Mouse (Mus musculus) large intestine, adult 2 months (tissue): ENCODE results near the gene Ube4a. TPM values are rescaled to one million over a fixed set of nuclear protein-coding genes. Genes with fewer than 3 reads are reported as not detected.
A peak's percentile ranks its signal among the peaks of the same experiment; 100 is the strongest.
"Not testable (repeated sequence)": the region's sequence is repeated elsewhere in the genome, so short reads cannot be mapped to it uniquely, and the experiment has no call there.

Experiments
- DNase-seq: peaks from one replicate; pipeline ENCODE4 v3.0.0-alpha.2; 2012; ENCODE audit warnings: low read depth, low spot score
- WGBS: fragments of 180-500 bp; shearing (Covaris S2); methylation state at CpG from one replicate; pipeline ENCODE4 v1.1.7; 2018; 5-methylcytosine and 5-hydroxymethylcytosine counted together
- polyA plus RNA-seq: library from polyadenylated mRNA; depleted of rRNA; stranded (reverse); fragments of >200 nt; gene quantifications from 2 replicates; pipeline ENCODE4 v1.2.3, GENCODE M21; 2012

Ube4a gene
- polyA plus RNA-seq, 1 experiment, result 10.3 TPM

DNA sequence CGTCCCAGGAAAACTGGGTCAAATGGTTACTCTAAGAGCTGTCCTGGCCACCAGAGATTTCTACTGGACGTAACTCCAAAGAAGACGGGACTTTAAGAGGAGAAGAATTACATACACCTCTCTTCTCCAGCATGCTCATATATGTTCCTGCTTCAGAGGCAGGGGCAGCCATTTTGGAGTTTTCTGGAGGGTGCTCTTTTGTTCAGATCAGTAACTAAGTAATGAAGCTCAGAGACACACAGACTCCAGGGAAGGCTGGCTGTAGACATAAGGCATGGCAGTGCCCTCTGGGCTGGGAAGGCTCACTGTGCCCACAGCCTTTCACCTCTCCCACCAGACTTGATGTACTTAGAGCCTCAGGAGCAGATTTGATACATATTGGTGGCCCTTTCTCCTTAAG, 17.1 kb upstream of the Ube4a start:
- DNase-seq, result no peak
- 86% methylated on average over 3 of the region's 3 CpGs for WGBS

- 82% methylated on average over 8 of the region's 8 CpGs for WGBS
- DNase-seq, result no peak
Measured at GRCm38 (mm10) chr9:44982081-44982480, 16.7 kb upstream of the Ube4a start.

DNA sequence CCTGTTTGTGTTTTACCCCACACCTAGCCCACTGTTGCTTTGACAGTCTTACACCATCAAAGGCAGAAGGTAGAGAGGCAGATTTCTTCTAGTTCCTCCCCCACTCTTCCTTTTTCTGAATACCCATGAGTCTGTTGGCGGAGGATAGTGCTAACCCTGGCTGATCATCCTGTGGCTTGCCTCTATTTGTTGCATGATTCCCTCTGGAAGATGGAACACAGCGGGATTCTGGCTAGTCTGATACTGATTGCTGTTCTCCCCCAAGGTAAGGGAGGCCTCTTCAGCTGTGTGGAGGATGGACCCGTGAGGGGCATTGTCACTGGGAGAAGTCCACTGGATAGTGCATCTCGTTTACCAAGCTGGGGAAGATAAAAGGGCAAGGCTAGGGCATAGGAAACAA, 16.3 kb upstream of the Ube4a start, which contains the start of gene Cd3d:
Gene Cd3d, plus strand, starts transcription at position 111 of the 400 bp plus-strand sequence.
- no peak for DNase-seq
- WGBS, result 76% methylated on average over 4 of the region's 4 CpGs

- DNase-seq, result no peak
- WGBS, result 92% methylated on average over 2 of the region's 2 CpGs
Measured at GRCm38 (mm10) chr9:44981104-44981503, 15.7 kb upstream of the Ube4a start.

GRCm38 (mm10) chr9:44980242-44980641, 14.8 kb upstream of the Ube4a start, which contains the start of gene Cd3g:
Cd3g (minus strand) TSS chr9:44980431.
- 49% methylated on average over 3 of the region's 3 CpGs for WGBS
- no peak for DNase-seq

- DNase-seq, result no peak
- WGBS, result 69% methylated on average over 7 of the region's 7 CpGs
Measured at GRCm38 (mm10) chr9:44979806-44980205, 14.4 kb upstream of the Ube4a start.

DNA sequence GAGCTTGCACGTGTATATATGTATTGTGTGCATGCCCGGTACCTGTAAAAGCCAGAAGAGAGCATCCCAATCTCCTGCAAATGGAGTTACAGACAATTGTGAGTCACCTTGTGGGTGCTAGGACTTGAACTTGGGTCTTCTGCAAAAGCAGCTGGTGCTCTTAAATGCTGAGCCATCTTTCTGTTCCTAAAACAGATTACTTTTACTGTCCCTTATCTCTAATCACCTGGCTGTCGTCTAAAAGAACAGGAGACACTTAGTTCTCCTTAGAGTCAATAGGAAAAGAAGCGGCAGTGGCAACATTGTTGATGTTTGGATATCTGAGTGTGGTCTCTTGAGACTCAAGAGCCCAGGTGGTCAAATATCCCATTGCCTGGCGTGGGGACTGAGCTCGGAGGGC, 12.4 kb upstream of the Ube4a start:
- WGBS, result 60% methylated on average over 6 of the region's 6 CpGs

GRCm38 (mm10) chr9:44969450-44969849, 4.0 kb upstream of the Ube4a start:
- WGBS, result 34% methylated on average over 1 of the region's 1 CpGs
- DNase-seq, result no peak

More for the DNA sequence above, 12.4 kb upstream of the Ube4a start:
- no peak for DNase-seq

DNA sequence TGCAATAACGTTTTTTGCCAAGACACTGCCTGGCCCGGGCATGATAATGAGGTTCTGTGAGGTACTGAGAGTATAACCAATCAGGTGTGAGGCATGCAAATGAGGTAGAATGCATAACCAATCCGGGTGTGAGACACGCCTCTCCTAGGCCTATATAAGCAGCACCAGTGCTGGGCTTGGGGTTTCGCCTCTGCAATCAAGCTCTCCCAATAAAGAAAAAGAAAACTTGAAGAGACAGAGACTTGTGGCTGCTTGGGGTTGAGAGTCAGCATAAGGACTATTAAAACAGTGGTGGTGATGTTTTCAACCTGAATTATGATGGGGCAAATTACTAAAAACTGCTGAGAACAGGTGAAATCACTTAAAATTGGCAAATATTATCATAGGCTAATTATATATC, 2.4 kb upstream of the Ube4a start:
- WGBS, result 71% methylated on average over 5 of the region's 5 CpGs

GRCm38 (mm10) chr9:44966815-44967242, 1.4 kb upstream of the Ube4a start:
- DNase-seq, result peak; percentile 54
- WGBS, result 16% methylated on average over 3 of the region's 3 CpGs

More for the DNA sequence above, 2.4 kb upstream of the Ube4a start:
- DNase-seq, result not testable (repeated sequence)

GRCm38 (mm10) chr9:44965833-44966466, 550 bp upstream of the Ube4a start:
- no peak for DNase-seq
- 12% methylated on average over 10 of the region's 10 CpGs for WGBS

- WGBS, result 92% methylated on average over 3 of the region's 3 CpGs
Measured at GRCm38 (mm10) chr9:44954432-44954831, 11.0 kb downstream of the Ube4a start.

GRCm38 (mm10) chr9:44947836-44948235, 17.6 kb downstream of the Ube4a start:
- no peak for DNase-seq
- WGBS, result 62% methylated on average over 5 of the region's 5 CpGs

More at GRCm38 (mm10) chr9:44954432-44954831, 11.0 kb downstream of the Ube4a start:
- DNase-seq, result no peak

DNA sequence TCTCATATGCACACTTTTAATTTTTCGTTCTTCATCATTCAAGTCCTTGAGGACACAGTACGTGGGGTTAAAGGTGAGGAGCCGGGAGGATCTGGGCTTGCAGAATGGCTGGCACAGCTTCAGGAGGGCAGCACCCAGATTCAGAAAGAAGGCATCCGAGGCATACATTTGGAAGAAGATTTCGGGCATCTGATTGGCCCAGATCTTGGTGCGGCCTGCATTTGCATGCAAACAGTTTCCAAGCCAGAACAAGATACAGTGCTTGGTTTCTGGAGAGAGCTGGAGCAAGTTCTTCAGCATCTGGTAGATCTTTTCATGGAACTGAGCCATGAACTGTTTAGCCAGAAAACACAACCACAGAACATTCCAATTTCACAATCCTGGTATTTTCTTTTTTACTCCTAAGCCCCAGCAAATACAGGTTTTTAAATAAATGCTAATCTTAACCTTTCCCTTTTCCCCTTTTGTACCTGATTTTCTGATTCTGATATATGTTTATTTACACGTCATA, 19.2 kb downstream of the Ube4a start:
- DNase-seq, result no peak
- WGBS, result 89% methylated on average over 7 of the region's 7 CpGs

DNA sequence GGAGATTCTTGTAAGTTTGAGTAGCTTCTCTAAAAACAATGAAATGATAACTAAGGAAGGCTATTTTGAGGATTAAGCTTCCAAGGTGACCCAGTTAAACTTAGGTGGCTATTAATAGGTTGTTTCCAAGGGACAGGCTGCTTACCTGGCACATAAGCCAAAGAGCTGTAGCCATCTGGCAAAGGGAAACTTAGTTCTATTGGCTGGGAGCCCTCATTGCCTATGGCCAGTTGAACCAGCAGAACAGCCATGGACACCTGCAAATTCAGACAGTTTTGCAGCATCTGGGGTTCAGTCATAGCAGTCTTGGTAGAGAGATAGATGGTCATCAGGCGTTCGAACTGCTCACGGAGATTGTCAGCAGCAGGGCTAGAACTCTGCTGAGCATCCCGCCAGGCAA, 23.0 kb downstream of the Ube4a start:
- 95% methylated on average over 4 of the region's 4 CpGs for WGBS
- DNase-seq, result no peak

DNA sequence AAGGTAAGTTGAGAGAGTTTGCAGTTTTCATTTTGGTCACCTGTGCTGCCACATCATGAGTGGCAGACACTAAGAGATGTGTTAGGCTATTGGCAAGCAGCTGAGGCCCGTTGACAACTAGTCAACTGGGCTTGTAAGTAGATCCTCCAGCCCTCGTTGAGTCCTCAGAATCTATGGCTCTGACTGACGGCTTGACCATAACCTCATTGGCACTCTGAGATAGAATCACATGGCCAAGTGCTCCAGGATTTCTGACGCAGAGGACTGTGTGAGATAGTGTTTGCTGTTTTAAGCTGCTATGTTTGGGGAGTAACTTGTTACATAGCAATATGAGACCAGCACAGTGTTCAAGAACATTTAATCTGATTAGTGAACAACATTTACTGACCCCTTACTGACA, 23.6 kb downstream of the Ube4a start:
- no peak for DNase-seq
- 92% methylated on average over 4 of the region's 4 CpGs for WGBS

- WGBS, result 79% methylated on average over 2 of the region's 2 CpGs
- DNase-seq, result no peak
Measured at GRCm38 (mm10) chr9:44921543-44921942, 43.9 kb downstream of the Ube4a start.

GRCm38 (mm10) chr9:44921123-44921468, 44.3 kb downstream of the Ube4a start:
- no peak for DNase-seq
- under 1% methylated on average over 8 of the region's 8 CpGs for WGBS

- under 1% methylated on average over 48 of the region's 48 CpGs for WGBS
- peak; percentile 89 for DNase-seq
Measured at GRCm38 (mm10) chr9:44920374-44921122, 44.9 kb downstream of the Ube4a start, which contains the start of gene Atp5l. Atp5l (minus strand) TSS chr9:44920742.

- WGBS, result 22% methylated on average over 2 of the region's 2 CpGs
- no peak for DNase-seq
Measured at GRCm38 (mm10) chr9:44919606-44920005, 45.8 kb downstream of the Ube4a start.

GRCm38 (mm10) chr9:44916196-44916595, 49.2 kb downstream of the Ube4a start:
- WGBS, result 17% methylated on average over 1 of the region's 1 CpGs
- DNase-seq, result no peak
